Mouse (Mus musculus) heart, adult 2 months (tissue): Measurements from ENCODE around the gene Fam241b.

Source experiments
- CTCF ChIP-seq: fragments of 200-600 bp; IDR thresholded peaks from 2 replicates; pipeline ENCODE4 v1.8.1; 2022; ENCODE audit warnings: antibody characterized with exemption, mild to moderate bottlenecking, moderate library complexity
- EP300 ChIP-seq: fragments of 200-500 bp; IDR thresholded peaks from 2 replicates; pipeline ENCODE4 v1.6.1; 2011; ENCODE audit warnings: low read depth, low read length, control low read depth; ENCODE audit not compliant: insufficient read depth
- POLR2A ChIP-seq: fragments of 200-500 bp; IDR thresholded peaks from 2 replicates; pipeline ENCODE4 v1.6.1; 2011; ENCODE audit warnings: mild to moderate bottlenecking, low read depth, low read length, control low read depth; ENCODE audit not compliant: insufficient read depth

DNA sequence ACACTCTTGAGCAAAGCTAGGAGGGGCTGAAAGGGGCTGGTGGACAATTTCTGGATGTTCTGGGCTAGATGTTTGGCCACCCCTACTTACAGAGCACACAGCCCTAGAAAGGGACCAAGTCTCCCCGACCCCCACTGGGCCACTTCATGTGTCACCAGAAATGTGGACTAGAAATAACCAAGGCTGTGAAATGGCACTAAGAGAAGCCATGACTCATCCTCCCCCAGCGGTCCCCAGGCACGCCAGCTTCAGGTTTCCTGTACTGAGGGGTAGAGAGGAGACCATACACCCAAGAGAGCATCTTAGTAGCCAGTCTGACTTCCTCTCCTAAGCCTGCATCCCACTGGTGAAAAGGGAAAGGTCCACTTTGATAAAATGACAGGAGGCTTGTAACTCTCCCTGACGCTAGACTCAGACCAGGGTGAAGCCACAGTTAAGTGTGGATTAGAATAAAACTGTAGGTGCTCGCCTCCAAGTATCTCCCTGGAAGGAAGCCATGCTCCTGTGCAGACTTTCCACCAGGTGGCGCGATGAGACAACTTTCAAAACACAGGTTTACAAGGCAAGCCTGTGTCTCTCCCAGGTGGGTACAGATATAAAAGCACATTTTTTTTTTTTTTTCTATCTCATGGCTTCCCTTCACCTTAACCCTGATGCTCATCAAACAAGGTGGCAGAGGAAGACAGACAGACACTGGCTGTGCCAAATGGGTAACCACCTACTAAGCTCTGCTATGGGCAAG, 38.7 kb downstream of the Fam241b start:
- TF ChIP-seq CTCF (peak; percentile 83), POLR2A (no peak), EP300 (0 out of 2 replicates have a peak, but pooled peaks have one; percentile 68)
